Mouse (Mus musculus): ENCODE data around the gene Rpl36al. TPM values are rescaled to one million over a fixed set of nuclear protein-coding genes. Genes with fewer than 3 reads are reported as not detected.

Rpl36al gene
- 100 to 1,000 TPM; 465 to 547 TPM for polyA plus RNA-seq (2017; shearing (Covaris generic))

DNA sequence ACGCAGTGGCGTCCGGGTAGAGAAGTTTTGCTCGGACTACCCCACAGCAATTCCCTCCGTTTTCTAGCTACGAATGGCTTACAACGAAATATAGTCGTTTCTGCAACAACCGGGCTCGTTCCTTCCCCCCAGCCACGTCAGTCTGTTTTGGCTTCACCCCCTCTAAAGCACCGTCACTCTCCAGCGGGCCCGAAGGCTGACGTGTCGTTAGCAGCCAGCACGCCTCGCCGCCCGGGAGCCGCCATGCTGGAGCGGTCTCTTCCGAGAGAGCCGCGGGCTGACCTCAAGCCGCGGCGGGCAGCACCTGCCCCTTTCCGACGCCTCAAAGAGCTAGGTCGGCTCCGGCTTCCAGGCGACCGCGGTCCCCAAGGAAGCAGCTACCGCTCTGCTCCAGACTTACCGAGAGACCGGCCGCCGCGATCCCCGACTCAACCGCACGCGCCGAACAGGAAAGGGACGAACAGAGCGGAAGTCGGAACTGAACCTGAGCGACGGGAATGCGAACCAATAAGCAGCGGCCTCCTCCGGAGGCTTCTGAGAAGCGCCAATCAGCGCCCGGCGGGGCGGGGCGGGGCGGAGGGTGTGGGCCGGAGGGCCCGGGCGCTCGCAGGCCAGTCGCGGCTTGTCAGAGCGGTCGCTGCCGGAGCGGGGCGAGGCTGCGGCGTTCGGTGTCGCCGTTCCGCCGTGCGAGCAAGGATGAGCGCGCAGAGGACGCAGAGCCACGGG is at the start of gene Rpl36al, which contains the start of gene Mgat2:
Gene Rpl36al, minus strand, starts transcription at position 501 of the 726 bp plus-strand sequence.
Gene Mgat2, plus strand, starts transcription at position 575 of the 726 bp plus-strand sequence.

DNA sequence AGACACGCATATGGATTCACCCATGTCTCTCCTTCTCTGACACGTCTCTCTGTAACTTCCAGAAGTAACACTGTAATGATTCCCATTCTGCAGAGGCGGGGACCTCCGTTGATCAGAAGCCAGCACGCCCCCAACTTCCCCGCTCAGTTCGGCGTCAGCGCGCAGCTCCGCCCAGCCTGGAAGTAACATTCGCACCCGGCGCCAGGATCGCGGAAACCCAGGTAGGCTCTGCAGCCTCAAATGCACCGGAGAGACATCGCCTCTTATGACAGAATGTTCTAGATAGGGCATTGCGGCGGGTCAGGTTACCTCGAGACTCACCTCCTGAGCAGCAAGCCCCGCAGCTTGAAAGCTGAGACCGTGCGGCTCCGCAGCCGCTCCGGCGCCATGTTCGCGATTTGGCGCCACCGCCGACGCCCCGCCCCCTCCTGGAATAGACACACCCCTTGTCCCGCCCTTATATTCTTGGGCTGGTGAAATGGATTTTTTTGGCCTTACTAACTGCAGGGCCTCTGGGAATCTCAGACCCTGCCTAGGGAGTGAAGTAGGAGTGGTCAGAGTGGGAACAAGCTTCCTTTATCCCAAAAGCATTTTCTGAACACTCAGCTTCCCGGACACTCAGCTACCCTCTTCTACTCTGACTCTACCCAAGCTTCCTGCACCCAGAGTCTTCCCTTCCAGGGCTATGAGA is 44.0 kb upstream of the Rpl36al start, which contains the start of gene Pole2:
Gene Pole2, minus strand, starts transcription at position 420 of the 691 bp plus-strand sequence.

DNA sequence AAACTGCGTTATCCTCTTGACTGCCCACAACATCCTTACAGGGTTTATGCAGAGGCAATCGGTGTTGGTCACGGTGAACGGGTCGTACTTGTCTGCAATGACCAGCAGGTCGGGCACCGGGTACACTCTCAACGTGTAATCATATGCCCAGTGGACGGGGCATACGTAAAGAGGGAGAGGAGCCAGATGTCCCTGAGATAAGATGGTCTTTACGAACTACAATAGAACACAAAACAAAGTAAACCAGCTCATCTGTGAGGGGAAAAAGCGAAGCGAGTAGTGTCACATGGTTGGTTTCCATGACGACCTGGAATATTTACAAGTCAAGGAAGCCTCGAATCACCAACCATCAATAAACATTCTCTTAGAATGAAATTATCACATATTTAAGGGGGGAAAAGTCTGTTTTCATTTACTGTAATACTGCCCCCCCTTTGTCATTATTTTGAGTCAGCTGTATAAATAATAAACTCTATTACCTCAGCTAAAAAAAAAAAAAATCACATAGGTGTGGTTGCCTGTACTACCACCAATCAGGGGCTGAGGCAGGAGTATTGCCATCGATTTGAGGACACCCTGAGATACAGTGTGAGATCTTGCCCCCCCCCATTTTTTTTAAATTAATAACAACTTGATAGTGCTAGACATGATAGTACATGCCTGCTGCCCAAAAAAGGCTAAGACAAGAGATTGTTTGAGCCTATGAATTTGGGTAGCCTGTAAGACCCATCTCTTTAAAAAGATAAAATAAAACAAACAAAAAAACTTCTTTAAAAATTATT is 20.4 kb upstream of the Rpl36al start, which contains the start of gene Gm49384:
Gene Gm49384, minus strand, starts transcription at position 216 of the 782 bp plus-strand sequence.

DNA sequence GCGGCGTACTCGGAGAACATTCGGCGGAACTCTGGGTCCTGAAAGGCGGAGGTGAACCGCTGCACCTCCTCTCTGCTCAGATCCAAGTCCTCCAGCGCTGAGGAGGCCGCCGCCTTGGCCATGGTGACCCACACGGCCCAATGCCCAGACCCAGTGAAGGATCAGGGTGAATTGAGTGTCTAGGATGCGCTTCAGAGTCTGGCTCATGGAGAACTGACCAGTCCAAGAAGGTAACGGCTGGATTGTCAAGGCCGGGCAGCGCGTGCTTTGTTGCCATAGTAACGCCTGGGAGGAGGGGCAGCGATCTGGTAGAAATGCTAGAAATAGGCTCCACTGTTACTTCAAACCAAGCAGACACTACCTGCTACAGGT is 14.3 kb upstream of the Rpl36al start, which contains the start of gene Dnaaf2:
Gene Dnaaf2, minus strand, starts transcription at position 266 of the 372 bp plus-strand sequence.

DNA sequence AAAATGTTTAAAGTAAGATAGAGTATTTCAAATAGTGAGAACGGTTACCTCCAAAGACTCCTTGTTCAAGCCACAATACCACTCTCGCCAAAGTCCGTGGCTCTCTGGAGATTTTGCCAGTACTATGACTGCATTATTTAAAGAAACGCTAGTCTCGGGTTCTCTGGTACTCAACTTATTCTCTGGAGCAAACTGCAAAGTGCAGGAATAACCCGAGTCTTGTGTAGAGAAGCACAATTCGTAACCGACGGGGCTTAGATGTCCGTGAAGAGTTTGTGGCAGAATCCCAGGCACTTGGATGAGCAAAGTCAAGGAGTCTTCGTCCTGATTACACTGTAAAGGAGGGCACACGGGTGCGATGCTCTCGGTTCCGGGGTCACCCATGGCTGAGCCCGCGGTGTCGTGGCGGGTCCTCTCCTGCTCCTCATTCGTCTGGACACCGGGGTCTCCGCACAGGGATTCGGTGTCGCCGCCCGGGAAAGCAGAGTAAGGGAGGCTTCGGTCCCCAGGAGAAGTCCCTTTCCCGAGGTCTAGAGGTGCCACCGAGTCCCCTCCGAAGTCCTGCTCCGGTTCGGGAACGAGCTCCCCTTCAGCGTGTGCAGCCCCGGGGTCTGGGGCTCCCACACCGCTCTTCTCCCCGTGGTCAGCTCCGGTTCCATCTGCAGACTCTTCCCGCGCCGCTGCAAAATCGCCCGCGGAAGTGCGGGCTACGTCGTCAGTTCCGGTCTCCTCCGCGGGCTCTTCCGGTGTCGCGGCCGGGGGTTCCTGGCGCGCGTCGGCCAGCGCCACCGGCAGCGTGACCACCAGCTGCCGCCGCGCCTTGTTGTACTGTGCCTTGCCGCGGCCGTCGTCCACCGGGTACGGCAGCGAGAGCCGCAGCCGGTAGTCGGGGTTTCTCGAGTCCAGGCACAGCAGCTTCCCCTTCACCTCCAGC is 12.8 kb upstream of the Rpl36al start, which contains the start of gene Gm49383:
Gene Gm49383, minus strand, starts transcription at position 661 of the 934 bp plus-strand sequence.

DNA sequence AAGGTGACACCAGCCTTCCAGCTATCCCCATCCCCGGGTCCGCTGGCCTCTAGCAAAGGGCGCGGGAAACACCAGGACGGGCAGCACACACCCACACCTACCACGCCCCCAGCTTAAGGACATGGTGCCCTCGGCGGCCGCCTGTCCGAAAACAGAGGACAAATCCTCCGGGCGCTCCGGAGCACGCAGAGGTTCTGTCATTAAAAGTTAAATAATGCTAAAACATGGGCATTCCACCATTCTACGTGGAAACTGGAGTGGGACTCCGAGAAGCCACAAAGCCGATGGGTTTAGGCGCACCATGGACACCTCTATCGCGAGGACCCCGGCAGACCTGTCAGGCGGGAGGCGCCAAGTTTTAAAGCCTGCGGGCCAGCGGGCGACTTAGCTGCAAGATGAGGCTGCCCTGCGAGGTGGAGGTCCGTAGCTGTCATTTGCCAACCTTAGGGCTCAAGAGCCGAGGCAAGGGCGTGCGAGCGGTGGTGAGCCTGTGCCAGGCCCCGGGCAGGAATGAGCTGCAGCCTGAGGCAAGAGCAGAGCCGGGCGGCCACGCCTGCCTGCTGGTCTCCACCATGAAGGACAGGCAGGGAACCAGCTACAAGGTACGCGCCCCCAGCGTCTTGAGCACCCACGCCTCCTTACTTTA is 15.3 kb downstream of the Rpl36al start, which contains the start of gene Lrr1:
Gene Lrr1, plus strand, starts transcription at position 354 of the 646 bp plus-strand sequence.

DNA sequence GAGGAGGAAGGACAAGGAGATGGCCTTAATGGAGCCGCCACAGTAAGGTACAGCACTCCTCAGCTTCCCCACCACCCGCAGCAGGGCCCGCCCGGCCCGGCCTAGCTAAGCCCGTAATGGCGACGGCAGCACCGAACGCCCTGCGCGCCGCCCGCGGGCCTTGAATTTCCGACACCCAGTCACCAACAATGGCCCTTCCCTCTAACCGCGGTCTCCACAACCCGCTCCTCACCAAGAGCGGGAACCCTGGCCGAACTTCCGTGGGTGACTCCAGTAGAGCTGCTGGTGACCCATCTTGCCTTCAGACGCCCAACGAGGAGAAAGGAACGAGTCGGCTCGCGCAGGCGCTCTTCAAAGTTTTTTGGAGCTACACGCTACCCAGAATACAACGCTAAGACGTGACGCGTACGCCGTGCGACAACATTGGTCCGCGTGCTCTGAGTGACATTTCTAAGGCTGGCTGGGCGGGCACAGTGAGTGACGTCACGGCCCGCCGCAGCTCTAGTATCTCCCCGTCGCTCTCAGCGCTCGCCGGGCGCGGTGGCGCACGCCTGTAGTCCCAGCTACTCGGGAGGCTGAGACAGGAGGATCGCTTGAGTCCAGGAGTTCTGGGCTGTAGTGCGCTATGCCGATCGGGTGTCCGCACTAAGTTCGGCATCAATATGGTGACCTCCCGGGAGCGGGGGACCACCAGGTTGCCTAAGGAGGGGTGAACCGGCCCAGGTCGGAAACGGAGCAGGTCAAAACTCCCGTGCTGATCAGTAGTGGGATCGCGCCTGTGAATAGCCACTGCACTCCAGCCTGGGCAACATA is 24.9 kb downstream of the Rpl36al start, which contains the start of gene Rps29:
Gene Rps29, minus strand, starts transcription at position 422 of the 813 bp plus-strand sequence.

Other genes starting within 250 kb of the Rpl36al start
- gene Rps29, start 24.9 kb downstream of the Rpl36al start, polyA plus RNA-seq (2017; shearing (Covaris generic)) = 1,000 to 10,000 TPM; 1,337 to 2,600 TPM
- gene Lrr1, start 15.3 kb downstream of the Rpl36al start, polyA plus RNA-seq (2017; shearing (Covaris generic)) = 1 to 10 TPM; 1.3 to 1.7 TPM
- gene Mgat2, start 74 bp upstream of the Rpl36al start, polyA plus RNA-seq (2017; shearing (Covaris generic)) = 10 to 100 TPM; 65.6 to 84.3 TPM
- gene Gm49383, start 13.0 kb upstream of the Rpl36al start, polyA plus RNA-seq (2017; shearing (Covaris generic)) = 10 to 100 TPM; 11.7 to 14.9 TPM
- 10 to 100 TPM in 1 of 2 experiments, 1 to 10 TPM in 1; 6.6 to 11.4 TPM for gene Dnaaf2, start 14.3 kb upstream of the Rpl36al start, polyA plus RNA-seq (2017; shearing (Covaris generic))
- 10 to 100 TPM; 13.1 to 17.3 TPM for gene Gm49384, start 20.2 kb upstream of the Rpl36al start, polyA plus RNA-seq (2017; shearing (Covaris generic))
- 10 to 100 TPM; 12.0 to 39.2 TPM for gene Pole2, start 44.1 kb upstream of the Rpl36al start, polyA plus RNA-seq (2017; shearing (Covaris generic))
- 10 to 100 TPM; 25.9 to 92.7 TPM for gene Klhdc1, start 57.1 kb upstream of the Rpl36al start, polyA plus RNA-seq (2017; shearing (Covaris generic))
- 100 to 1,000 TPM in 1 of 2 experiments, 10 to 100 TPM in 1; 58.4 to 196 TPM for gene Klhdc2, start 112.6 kb upstream of the Rpl36al start, polyA plus RNA-seq (2017; shearing (Covaris generic))
- 100 to 1,000 TPM in 1 of 2 experiments, 10 to 100 TPM in 1; 97.8 to 124 TPM for gene Nemf, start 173.1 kb upstream of the Rpl36al start, polyA plus RNA-seq (2017; shearing (Covaris generic))
- 100 to 1,000 TPM; 257 to 364 TPM for gene Arf6, start 188.1 kb upstream of the Rpl36al start, polyA plus RNA-seq (2017; shearing (Covaris generic))
- 1 to 10 TPM; 3.4 to 4.1 TPM for gene Gm9887, start 188.4 kb upstream of the Rpl36al start, polyA plus RNA-seq (2017; shearing (Covaris generic))

Data from activated CD4-positive, CD25-positive, alpha-beta regulatory T cell (primary cell).